Mouse (Mus musculus) hindbrain, embryonic 11.5 days (tissue): Measurements from ENCODE around the gene Tiam1. TPM values are rescaled to one million over a fixed set of nuclear protein-coding genes. Genes with fewer than 3 reads are reported as not detected.

Experiments used
- ATAC-seq: fragments of 200-750 bp; cut with Nextera tagmentation; 2 replicates; pipeline ENCODE4 v1.8.0; 2017; ENCODE audit warnings: mild to moderate bottlenecking, moderate TSS enrichment, moderate library complexity; ENCODE audit not compliant: low FRiP score
- DNase-seq: peaks from one replicate; pipeline ENCODE4 v3.0.0-alpha.2; 2015; ENCODE audit warnings: low spot score
- H3K27ac ChIP-seq: fragments of 300-500 bp; sonication (generic); 2 replicates; pipeline ENCODE4 v1.5.1; 2014; ENCODE audit warnings: mild to moderate bottlenecking, low read depth, low read length
- H3K27me3 ChIP-seq: fragments of 300-500 bp; sonication (generic); 2 replicates; pipeline ENCODE4 v1.6.1; 2014; ENCODE audit warnings: mild to moderate bottlenecking, low read length, moderate library complexity, mixed read lengths; ENCODE audit not compliant: control insufficient read depth, insufficient read depth
- H3K36me3 ChIP-seq: fragments of 300-500 bp; sonication (generic); 2 replicates; pipeline ENCODE4 v1.6.1; 2014; ENCODE audit warnings: mild to moderate bottlenecking, low read length, moderate library complexity, mixed read lengths; ENCODE audit not compliant: control insufficient read depth, insufficient read depth
- H3K4me1 ChIP-seq: fragments of 300-500 bp; sonication (generic); replicated peaks from 2 replicates; pipeline ENCODE4 v1.6.1; 2014; ENCODE audit warnings: low read length, mixed read lengths; ENCODE audit not compliant: control insufficient read depth, insufficient read depth
- H3K4me2 ChIP-seq: fragments of 300-500 bp; sonication (generic); replicated peaks from 2 replicates; pipeline ENCODE4 v1.6.1; 2014; ENCODE audit warnings: mild to moderate bottlenecking, low read depth, low read length
- H3K4me3 ChIP-seq: fragments of 300-500 bp; sonication (generic); 2 replicates; pipeline ENCODE4 v1.5.1; 2014; ENCODE audit warnings: low read depth, low read length
- H3K9ac ChIP-seq: fragments of 300-500 bp; sonication (generic); 2 replicates; pipeline ENCODE4 v1.6.1; 2014; ENCODE audit warnings: low read depth, low read length
- H3K9me3 ChIP-seq: fragments of 300-500 bp; sonication (generic); 2 replicates; pipeline ENCODE4 v1.6.1; 2016; ENCODE audit warnings: low read length; ENCODE audit not compliant: control insufficient read depth
- WGBS: fragments of 180-500 bp; shearing (Covaris S2); extraction: QIAGEN DNeasy Blood & Tissue Kit; methylation state at CpG from one replicate; pipeline ENCODE4 v1.1.7; 2014; 5-methylcytosine and 5-hydroxymethylcytosine counted together
- polyA plus RNA-seq: library from polyadenylated mRNA; unstranded; fragments of >200 nt; fragmentation: Nextera tagmentation; extraction: Ambion mirVana; gene quantifications from 2 replicates; pipeline ENCODE4 v1.2.1, GENCODE M21; 2014

Tiam1 gene
- polyA plus RNA-seq, 1 experiment from 2014 or later = 27.6 TPM

- 63% methylated on average over 8 of the region's 8 CpGs for WGBS
- no peak for ATAC-seq
Measured at GRCm38 (mm10) chr16:90128361-90128760, 15.2 kb downstream of the Tiam1 start.

DNA sequence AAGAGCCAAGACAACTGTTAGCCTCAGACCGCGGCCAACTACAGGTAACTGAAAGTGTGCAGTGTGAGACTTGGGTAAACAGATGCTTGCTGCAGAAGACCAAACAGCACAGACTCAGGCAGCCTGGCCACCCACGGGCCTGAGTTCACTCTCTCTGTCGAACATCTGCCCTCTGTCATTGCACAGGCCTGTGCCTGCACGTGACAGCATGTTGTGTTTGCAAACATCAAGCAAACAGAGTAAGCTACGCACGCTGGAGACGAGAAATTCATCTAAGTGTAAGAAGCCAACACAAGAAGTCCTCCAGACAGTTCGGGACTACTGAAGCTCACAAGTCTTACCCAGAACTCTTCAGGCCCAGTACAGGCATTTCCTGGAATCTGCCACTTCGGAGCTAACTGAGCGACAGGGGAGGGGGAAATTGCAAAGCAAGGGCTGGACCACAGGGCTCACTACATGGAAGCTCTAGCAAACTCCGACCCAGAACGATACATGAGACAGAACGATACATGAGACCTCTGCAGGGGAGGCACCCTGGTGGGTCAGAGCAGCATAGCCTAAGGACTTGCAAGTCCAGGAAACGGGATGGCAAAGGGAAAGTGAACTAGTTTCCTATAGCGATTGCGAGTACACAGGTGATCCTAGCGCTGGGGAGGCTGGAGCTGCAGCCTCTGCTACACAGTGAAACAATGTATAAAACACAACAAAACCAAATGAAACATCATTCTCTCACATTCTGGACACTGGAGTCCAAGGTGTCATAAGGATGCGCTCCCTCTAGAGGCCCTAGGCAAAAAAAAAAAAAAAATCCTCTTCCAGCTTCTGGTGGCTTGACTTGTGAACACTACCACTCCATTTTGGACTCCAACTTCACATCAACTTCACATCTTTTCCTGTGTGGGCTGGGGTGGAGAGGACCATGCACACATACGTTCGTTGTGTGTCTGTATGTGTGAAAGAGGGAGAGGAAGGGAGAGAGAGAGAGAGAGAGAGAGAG, 18.0 kb downstream of the Tiam1 start:
- Histone ChIP-seq H3K36me3 (no peaks in the 10 kb centered on the region), H3K9me3 (no peaks in the 10 kb centered on the region), H3K9ac (no peak overlapping the region), H3K4me2 (no peak overlapping the region), H3K4me1 (no peaks in the 10 kb centered on the region), H3K4me3 (no peak overlapping the region), H3K27me3 (no peaks in the 10 kb centered on the region), H3K27ac (no peak overlapping the region)
- DNase-seq (no peak), ATAC-seq (no peak)
- WGBS = 71% methylated on average over 21 of the region's 21 CpGs

More at GRCm38 (mm10) chr16:90128361-90128760, 15.2 kb downstream of the Tiam1 start:
- Histone ChIP-seq H3K36me3 (no peaks in the 10 kb centered on the region), H3K27me3 (no peaks in the 10 kb centered on the region), H3K4me3 (no peak overlapping the region), H3K4me2 (no peak overlapping the region), H3K9me3 (no peaks in the 10 kb centered on the region), H3K27ac (no peak overlapping the region), H3K4me1 (no peaks in the 10 kb centered on the region), H3K9ac (no peak overlapping the region)
- DNase-seq = no peak

- no peaks in the 10 kb centered on the region for H3K9me3 ChIP-seq
- WGBS = 90% methylated on average over 6 of the region's 6 CpGs
- H3K4me2 ChIP-seq = no peak overlapping the region
- H3K27ac ChIP-seq = no peak overlapping the region
- no peak for DNase-seq
- H3K4me3 ChIP-seq = no peak overlapping the region
- H3K36me3 ChIP-seq = no peaks in the 10 kb centered on the region
- no peaks in the 10 kb centered on the region for H3K4me1 ChIP-seq
- H3K9ac ChIP-seq = no peak overlapping the region
- ATAC-seq = no peak
- H3K27me3 ChIP-seq = no peaks in the 10 kb centered on the region
Measured at GRCm38 (mm10) chr16:90123091-90123490, 20.5 kb downstream of the Tiam1 start.

- Histone ChIP-seq H3K4me2 (no peak overlapping the region), H3K27me3 (no peaks in the 10 kb centered on the region), H3K9me3 (no peaks in the 10 kb centered on the region), H3K27ac (no peak overlapping the region), H3K36me3 (no peaks in the 10 kb centered on the region), H3K9ac (no peak overlapping the region), H3K4me1 (no peaks in the 10 kb centered on the region), H3K4me3 (no peak overlapping the region)
- no peak for DNase-seq
- 90% methylated on average over 9 of the region's 9 CpGs for WGBS
- no peak for ATAC-seq
Measured at GRCm38 (mm10) chr16:90122439-90122838, 21.1 kb downstream of the Tiam1 start.

GRCm38 (mm10) chr16:90121799-90122198, 21.8 kb downstream of the Tiam1 start:
- no peak overlapping the region for H3K27ac ChIP-seq
- DNase-seq (no peak), ATAC-seq (no peak)
- H3K36me3 ChIP-seq = no peaks in the 10 kb centered on the region
- H3K9me3 ChIP-seq = no peaks in the 10 kb centered on the region
- H3K4me1 ChIP-seq = no peaks in the 10 kb centered on the region
- 92% methylated on average over 13 of the region's 13 CpGs for WGBS
- no peak overlapping the region for H3K4me2 ChIP-seq
- H3K4me3 ChIP-seq = no peak overlapping the region
- no peaks in the 10 kb centered on the region for H3K27me3 ChIP-seq
- H3K9ac ChIP-seq = no peak overlapping the region

- WGBS = 98% methylated on average over 4 of the region's 4 CpGs
- H3K4me1 ChIP-seq = no peaks in the 10 kb centered on the region
- H3K4me2 ChIP-seq = no peak overlapping the region
- no peak overlapping the region for H3K4me3 ChIP-seq
- H3K9me3 ChIP-seq = no peaks in the 10 kb centered on the region
- no peak overlapping the region for H3K27ac ChIP-seq
- DNase-seq = no peak
- no peak overlapping the region for H3K9ac ChIP-seq
- no peaks in the 10 kb centered on the region for H3K27me3 ChIP-seq
- no peaks in the 10 kb centered on the region for H3K36me3 ChIP-seq
- ATAC-seq = no peak
Measured at GRCm38 (mm10) chr16:90119969-90120368, 23.6 kb downstream of the Tiam1 start.

GRCm38 (mm10) chr16:90116637-90117182, 26.9 kb downstream of the Tiam1 start:
- DNase-seq (no peak), ATAC-seq (no peak)
- H3K27me3 ChIP-seq = no peaks in the 10 kb centered on the region
- H3K36me3 ChIP-seq = no peaks in the 10 kb centered on the region
- 94% methylated on average over 13 of the region's 13 CpGs for WGBS
- no peak overlapping the region for H3K9ac ChIP-seq
- no peaks in the 10 kb centered on the region for H3K4me1 ChIP-seq
- no peaks in the 10 kb centered on the region for H3K9me3 ChIP-seq
- no peak overlapping the region for H3K4me2 ChIP-seq
- no peak overlapping the region for H3K4me3 ChIP-seq
- no peak overlapping the region for H3K27ac ChIP-seq

GRCm38 (mm10) chr16:90112577-90113155, 30.9 kb downstream of the Tiam1 start:
- DNase-seq (no peak), ATAC-seq (no peak)
- 95% methylated on average over 11 of the region's 11 CpGs for WGBS
- no peaks in the 10 kb centered on the region for H3K9me3 ChIP-seq
- H3K4me2 ChIP-seq = no peak overlapping the region
- no peaks in the 10 kb centered on the region for H3K27me3 ChIP-seq
- H3K36me3 ChIP-seq = no peaks in the 10 kb centered on the region
- no peak overlapping the region for H3K4me3 ChIP-seq
- H3K4me1 ChIP-seq = no peaks in the 10 kb centered on the region
- H3K27ac ChIP-seq = no peak overlapping the region
- H3K9ac ChIP-seq = no peak overlapping the region
